Mouse (Mus musculus) MEL-GATA-1-ER (cell line): ENCODE data around the gene Pitpnm2.

ENCODE experiments used
- DNase-seq: peaks from one replicate; pipeline ENCODE4 v3.0.0-alpha.2; 2012; ENCODE audit warnings: low read depth; ENCODE audit errors: extremely low read depth

The Pitpnm2 gene

DNA sequence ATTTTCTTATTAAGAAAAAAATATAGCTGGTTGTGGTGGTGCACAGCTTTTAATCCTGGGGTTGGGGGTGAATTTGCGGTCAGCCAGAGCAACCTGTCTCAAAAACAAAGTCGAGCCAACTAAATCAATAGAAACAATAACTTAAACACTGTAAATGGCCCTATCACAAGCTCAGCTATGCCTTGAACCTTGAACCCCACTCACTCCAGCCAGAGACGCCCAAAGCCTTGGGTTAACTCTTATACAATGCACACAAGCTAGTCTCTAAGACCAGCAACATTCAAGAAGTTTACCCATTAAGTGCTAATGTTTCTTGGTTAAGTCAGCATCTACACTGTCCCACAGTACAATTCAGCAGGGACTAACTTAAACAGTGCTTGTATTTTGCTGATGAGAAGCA, 179.9 kb downstream of the Pitpnm2 start:
- no peak for DNase-seq
